Comparison of ENCODE assay signal across 7 mouse cellular contexts in genomic region chr6:88065116-88065515, GRCm38 (mm10). TPM values are rescaled to one million over a fixed set of nuclear protein-coding genes. Genes with fewer than 3 reads are reported as not detected.
DNase-seq lines count a peak whose midpoint lies in the region; ATAC-seq lines count a peak whose summit lies in the region.

No protein-coding gene starts in this region.

- WGBS in kidney, embryonic 14.5 days, result 58% methylated on average over 4 of the region's 4 CpGs

- H3K36me3 ChIP-seq in kidney, embryonic 14.5 days (ENCODE audit: control insufficient read depth, insufficient read depth, low read length), result no peaks in the 10 kb centered on the region

- no peak overlapping the region for H3K4me3 ChIP-seq in kidney, embryonic 14.5 days (ENCODE audit: low read length)

- H3K4me1 ChIP-seq in kidney, embryonic 14.5 days (ENCODE audit: control insufficient read depth, insufficient read depth, low read length), result no peaks in the 10 kb centered on the region

- no peaks in the 10 kb centered on the region for H3K27me3 ChIP-seq in kidney, embryonic 14.5 days (ENCODE audit: control insufficient read depth, insufficient read depth, low read length)

- intact Hi-C loops in gastrocnemius, postnatal 36 days (cut with DNase I), result no loop called here

- DNase-seq in urinary bladder, postnatal 14 days (ENCODE audit: low spot score), result peak; percentile 28
- no peak for DNase-seq in urinary bladder, postnatal 10 days (ENCODE audit: low spot score)
- DNase-seq in gastrocnemius, postnatal 36 days, result peak; percentile 50 to 56
- DNase-seq in lung, postnatal 36 days, result peak; percentile 89
- no peak for DNase-seq in retina, postnatal 1 day
- DNase-seq in neural tube, embryonic 10.5 days (ENCODE audit: extremely low spot score, low spot score), result no peak

- H3K9me3 ChIP-seq in kidney, embryonic 14.5 days (ENCODE audit: control insufficient read depth, low read length), result no peaks in the 10 kb centered on the region

- H3K4me2 ChIP-seq in kidney, embryonic 14.5 days (replicated peaks; ENCODE audit: low read depth, low read length), result no peak overlapping the region

- no peak for ATAC-seq in kidney, embryonic 14.5 days (ENCODE audit: low FRiP score, low TSS enrichment)

- peak overlapping the region; percentile 47; the same call in 1 of the 2 replicates for H3K27ac ChIP-seq in kidney, embryonic 14.5 days (ENCODE audit: low read depth, low read length)

- no peak overlapping the region for H3K9ac ChIP-seq in kidney, embryonic 14.5 days (ENCODE audit: low read depth, low read length)

RNA-seq across cellular contexts. Expression of gene Rpn1, which starts 19.2 kb away (rescaled TPM):
- total RNA-seq in gastrocnemius, postnatal 36 days (2021), result 10 to 100 TPM; 65.2 to 80.5 TPM
- 294 and 402 TPM in 2 replicates for polyA plus RNA-seq in kidney, embryonic 14.5 days (2014; fragmentation: Nextera tagmentation; extraction: Ambion mirVana)

RNA-seq across cellular contexts. Expression of gene Rab7, which starts 20.0 kb away (rescaled TPM):
- 100 to 1,000 TPM; 301 to 338 TPM for total RNA-seq in gastrocnemius, postnatal 36 days (2021)
- 151 and 222 TPM in 2 replicates for polyA plus RNA-seq in kidney, embryonic 14.5 days (2014; fragmentation: Nextera tagmentation; extraction: Ambion mirVana)

Comparison
In these comparisons a context has a peak if more than half of its experiments do, and no peak if none do; other contexts are left out.
1. DNase-seq: peak in urinary bladder, postnatal 14 days (single experiment), gastrocnemius, postnatal 36 days (2 of 2) and lung, postnatal 36 days (single experiment); none in urinary bladder, postnatal 10 days (single experiment), retina, postnatal 1 day (single experiment) and neural tube, embryonic 10.5 days (single experiment).